Mouse (Mus musculus): Measurements from ENCODE around the gene Banf2.

The Banf2 gene

GRCm38 (mm10) chr2:144032664-144033063, at the start of gene Banf2:
Gene Banf2 (plus strand): TSS chr2:144033059.
- DNase-seq (ENCODE audit: low read depth, low spot score) = no peak

DNA sequence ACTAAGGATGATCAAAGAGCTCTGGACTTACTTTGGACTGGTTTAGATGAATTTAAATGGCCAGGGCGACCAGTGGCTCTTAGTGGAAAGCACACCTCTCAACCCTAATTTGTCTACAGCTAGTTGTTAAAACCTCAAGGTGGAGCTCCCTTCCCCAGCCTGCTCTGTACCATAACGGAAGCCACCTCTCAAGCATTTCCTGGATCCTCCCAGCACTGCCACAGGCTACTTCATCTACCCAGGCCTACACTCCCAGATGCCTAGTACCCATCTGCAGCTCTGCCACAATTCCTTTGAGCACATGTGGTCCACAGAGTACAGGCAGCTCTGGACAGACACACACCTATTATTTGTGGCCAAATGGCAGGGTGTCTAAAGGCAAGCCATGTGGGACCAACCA, 49.4 kb upstream of the Banf2 start:
- no peak for DNase-seq (ENCODE audit: low read depth, low spot score)

GRCm38 (mm10) chr2:143987485-143987884, 45.4 kb upstream of the Banf2 start:
- no peak for DNase-seq (ENCODE audit: low read depth, low spot score)

DNA sequence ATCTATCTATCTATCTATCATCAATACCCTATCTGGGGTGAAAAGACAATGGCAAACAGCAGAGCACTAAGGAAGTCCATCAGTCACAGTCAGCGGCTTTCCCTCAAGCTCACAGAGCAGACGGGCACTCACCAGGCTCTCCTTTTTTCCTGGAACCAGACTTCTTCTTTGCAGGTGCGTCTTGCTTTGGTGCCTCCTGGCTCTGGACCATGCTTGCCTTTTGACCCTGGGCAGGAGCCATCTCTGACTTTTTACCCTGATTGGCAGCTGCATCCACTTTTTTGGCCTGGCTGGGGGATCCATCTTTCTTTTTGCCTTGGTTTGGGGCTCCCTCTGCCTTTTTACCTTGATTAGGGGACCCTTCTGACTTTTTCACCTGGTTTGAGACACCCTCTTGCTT, 44.8 kb upstream of the Banf2 start:
- no peak for DNase-seq (ENCODE audit: low read depth, low spot score)

DNA sequence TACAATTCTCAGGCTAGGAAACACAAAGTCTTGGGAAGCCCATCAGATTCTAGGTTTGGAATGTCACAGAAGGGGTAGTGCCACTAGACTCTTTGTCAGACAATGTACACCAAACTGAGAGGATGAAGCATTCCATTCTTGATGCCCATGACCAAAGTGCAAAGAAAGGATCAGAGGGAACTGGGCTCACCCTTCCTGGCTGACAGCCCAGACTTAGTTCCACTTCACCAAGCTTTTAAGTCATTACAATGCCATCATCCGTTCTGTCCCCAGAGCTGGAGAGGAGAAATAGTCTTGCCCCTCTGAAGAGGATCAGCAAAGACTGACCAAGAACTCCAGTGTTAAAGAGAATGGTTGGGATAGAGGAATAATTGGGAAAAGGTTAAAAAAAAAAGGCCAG, 41.9 kb upstream of the Banf2 start:
- no peak for DNase-seq (ENCODE audit: low read depth, low spot score)

GRCm38 (mm10) chr2:143991964-143992672, 40.7 kb upstream of the Banf2 start:
- no peak for DNase-seq (ENCODE audit: low read depth, low spot score)

DNA sequence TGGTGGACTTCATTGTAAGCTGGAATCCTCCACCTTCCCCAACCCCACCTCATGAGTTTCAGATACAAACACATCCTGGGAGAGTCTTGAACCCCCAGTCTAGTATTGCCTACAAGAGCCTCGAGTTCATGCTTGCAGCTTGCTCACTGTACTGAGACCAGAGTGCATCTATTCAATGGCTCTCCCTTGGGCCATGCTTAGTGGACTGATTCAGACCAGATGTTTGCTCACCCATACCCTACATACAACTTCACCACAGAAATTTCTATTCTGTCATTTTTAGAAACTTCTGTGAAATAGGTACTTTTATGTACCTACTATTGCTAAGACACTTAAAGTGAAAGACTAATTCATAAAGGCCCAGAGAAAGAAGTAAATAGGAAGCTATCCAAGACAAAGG, 39.9 kb upstream of the Banf2 start:
- DNase-seq (ENCODE audit: low read depth, low spot score) = no peak

DNA sequence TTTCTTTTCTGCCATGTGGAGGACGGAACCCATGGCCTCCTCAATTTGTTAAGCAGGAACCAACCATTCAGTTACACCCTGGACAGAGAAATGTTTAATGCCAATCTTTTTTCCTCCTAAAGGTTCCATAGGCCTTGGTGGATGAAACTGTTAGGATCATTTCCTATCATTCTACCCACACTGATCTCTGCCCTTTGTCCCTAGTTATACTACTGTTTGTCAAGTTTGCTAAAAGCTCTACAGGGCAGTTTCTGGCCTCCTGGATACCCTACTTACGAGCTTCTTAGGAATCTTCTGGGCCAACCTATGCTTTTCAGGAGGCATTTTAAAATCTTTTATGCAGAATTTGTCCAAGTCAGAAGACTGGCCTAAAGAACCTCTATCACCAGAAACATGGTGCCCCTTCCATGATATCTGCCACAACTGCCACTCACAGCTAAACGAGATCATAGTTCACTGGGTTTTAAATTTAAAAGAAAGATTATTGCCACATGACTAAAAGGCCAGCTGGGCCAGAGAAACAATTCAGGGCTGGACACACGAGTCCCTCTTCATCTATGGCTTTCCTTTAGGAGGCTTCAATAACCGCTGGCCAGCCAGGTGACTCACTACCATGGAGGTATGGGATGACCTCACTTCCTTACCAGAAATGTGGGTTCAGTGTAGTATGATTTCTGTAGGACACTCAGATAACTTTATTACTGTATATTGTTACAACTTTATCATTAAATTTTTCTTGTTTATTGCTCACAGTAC, 30.5 kb upstream of the Banf2 start:
- DNase-seq (ENCODE audit: low read depth, low spot score) = no peak

- no peak for DNase-seq (ENCODE audit: low read depth, low spot score)
These were observed 29.3 kb upstream of the Banf2 start for GRCm38 (mm10) chr2:144003544-144003943.

- no peak for DNase-seq (ENCODE audit: low read depth, low spot score)
These were observed 27.5 kb upstream of the Banf2 start for GRCm38 (mm10) chr2:144005166-144005955.

DNA sequence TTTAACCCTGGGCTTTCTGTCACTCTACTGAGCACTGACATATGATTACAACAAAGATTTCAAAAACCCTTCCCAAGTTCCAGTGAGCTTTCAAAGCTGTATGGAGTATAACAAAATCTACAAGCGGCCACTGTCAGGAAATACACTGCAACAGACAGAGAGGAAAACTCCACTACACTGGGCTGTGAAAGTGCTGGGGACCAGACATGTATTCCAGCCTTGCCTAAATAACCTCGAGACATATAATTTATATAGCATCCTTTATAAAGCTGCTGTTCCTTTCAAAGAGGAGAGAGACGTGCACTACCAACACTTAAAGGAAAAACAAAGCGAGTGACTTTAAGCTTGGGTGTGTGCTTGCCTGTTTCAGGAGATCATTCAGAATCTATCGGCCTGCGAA, 26.2 kb upstream of the Banf2 start:
- no peak for DNase-seq (ENCODE audit: low read depth, low spot score)

DNA sequence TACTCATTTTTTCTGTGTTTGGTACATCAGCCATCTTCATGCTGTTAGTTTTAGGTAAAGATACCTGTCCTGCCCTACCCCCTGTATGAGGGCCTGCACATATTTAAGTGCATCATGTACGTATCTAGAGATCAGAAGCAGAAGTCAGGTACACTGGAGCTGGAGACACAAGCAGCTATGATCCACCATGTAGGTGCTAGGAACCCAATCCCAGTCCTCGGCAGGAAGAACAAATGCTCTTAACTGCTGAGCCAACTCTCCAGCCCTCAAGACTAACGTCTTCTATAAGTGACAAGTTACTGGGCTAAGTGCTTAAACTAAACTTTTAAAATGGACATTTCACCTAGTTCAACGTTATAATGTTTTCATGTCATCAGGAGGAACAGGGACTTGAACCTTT, 25.6 kb upstream of the Banf2 start:
- DNase-seq (ENCODE audit: low read depth, low spot score) = no peak

DNA sequence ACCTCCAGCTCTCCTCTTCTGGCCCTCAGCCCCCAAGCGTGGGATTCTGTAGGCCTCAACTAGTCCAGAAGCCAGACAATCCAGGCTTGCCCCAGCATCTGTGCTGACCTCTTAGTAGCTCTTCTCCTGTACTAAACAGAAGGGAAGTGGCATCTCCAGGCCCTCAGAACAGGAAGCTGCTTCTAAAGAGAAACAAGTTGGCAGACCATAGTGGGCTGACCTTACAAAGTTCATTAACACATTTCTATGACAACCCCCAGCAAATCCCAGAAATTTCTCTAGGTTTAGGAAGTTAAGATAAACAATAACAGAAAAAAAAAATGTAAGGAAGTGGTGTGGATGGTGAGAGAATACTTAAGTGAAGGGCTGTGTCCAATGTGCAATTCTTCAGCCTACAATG, 23.8 kb upstream of the Banf2 start:
- DNase-seq (ENCODE audit: low read depth, low spot score) = no peak

GRCm38 (mm10) chr2:144009551-144010281, 23.1 kb upstream of the Banf2 start:
- DNase-seq (ENCODE audit: low read depth, low spot score) = peak; percentile 5

- peak; percentile 64 for DNase-seq (ENCODE audit: low read depth, low spot score)
These were observed 22.4 kb upstream of the Banf2 start for GRCm38 (mm10) chr2:144010282-144011044.

DNA sequence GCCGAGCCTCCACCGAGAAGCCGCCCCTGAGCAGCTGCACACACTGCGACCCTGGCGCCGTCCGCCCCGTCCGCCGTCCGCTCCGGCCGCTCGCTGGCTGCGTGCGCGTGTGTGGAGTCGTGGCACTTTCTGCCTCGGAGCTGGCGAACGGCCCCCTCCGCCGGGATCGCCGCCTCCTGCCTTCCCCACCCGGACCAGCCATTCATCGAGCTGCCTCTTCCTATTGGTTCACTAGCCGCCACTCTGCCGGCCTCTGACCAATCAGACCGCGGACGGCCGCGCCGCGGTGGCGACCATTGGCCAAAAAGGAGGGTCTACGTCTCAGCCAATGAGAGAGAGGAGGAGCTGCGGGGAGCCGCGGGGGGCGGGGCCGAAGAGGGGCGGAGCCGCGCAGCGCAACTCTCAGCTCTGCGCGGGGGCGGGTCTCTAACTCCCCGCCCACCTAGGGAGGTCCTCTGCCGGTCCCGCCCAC, 21.7 kb upstream of the Banf2 start, which contains the start of gene Rrbp1:
Gene Rrbp1, minus strand, starts transcription at position 184 of the 472 bp plus-strand sequence.
- peak; percentile 95 for DNase-seq (ENCODE audit: low read depth, low spot score)

DNA sequence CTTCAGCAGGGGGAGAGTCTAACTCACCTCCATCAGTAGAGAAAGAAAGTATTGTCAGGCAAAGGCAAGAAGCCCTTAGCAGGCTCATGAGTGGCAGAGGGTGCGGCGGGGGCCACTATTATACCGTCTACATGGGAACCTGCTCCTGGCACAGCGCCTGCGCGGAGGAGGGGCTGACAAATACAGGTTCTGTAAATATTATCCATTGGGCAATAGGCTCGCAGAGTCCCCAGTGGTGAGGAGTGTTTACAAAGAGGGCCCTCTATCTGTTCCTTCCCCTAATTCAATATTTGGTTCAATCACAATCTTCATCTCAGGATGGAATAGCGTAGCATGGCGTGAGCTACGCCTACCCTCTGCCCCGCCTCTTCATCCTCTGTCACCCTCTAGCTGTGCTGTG, 18.8 kb upstream of the Banf2 start:
- DNase-seq (ENCODE audit: low read depth, low spot score) = no peak

DNA sequence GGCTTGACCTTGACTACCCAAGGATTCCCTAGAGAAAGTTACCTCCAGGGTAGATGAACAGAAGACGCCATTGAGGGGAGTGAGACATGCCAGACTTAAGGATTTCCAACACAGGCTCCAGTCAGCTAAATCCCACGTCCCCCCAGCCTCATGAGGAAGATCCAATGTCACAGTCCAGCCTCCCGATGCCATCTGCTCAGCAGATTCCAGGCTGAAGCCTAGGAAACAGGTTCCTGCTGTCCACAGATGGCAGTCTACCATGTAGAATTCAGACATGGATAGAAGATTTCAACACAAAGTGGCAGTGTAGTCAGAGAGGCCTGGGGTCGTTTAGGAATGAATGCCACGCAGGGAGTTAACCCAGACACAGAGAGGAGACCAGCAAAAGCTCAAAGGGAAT, 18.4 kb upstream of the Banf2 start:
- no peak for DNase-seq (ENCODE audit: low read depth, low spot score)

GRCm38 (mm10) chr2:144015861-144016260, 17.0 kb upstream of the Banf2 start:
- DNase-seq (ENCODE audit: low read depth, low spot score) = no peak

- DNase-seq (ENCODE audit: low read depth, low spot score) = no peak
These were observed 12.9 kb upstream of the Banf2 start for GRCm38 (mm10) chr2:144019971-144020370.

DNA sequence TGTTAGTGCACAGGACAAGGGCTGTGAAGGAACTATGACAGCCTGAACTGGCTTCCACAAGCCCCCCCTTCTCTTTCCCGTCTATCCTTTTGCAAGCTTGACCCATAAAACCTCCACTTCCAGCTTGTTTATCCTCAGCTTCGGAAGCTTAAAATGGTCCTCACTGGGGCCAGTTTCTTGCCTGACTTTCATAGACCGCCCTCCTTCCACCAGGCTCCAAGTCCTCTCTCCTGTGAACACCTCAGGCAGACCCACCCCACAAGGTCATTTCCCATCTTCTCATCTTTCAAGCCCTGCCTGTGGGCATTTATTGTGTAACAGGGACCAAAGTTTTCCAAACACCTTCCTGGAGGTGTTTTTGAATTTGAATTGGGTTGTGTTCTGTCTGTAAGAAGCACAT, 10.4 kb upstream of the Banf2 start:
- no peak for DNase-seq (ENCODE audit: low read depth, low spot score)

Data from embryo, embryonic 11.5 days (tissue).